Mouse (Mus musculus) embryonic facial prominence, embryonic 11.5 days (tissue): ENCODE data around the gene Tbl3. TPM values are rescaled to one million over a fixed set of nuclear protein-coding genes. Genes with fewer than 3 reads are reported as not detected.

ENCODE experiments used
- ATAC-seq: fragments of 200-750 bp; cut with Nextera tagmentation; replicated peaks from 2 replicates; pipeline ENCODE4 v1.8.0; 2017; ENCODE audit warnings: low read depth; ENCODE audit not compliant: insufficient number of reproducible peaks, low FRiP score, low TSS enrichment
- DNase-seq: peaks from one replicate; pipeline ENCODE4 v3.0.0-alpha.2; 2015; ENCODE audit warnings: low spot score
- H3K27ac ChIP-seq: fragments of 300-500 bp; sonication (generic); replicated peaks from 2 replicates; pipeline ENCODE4 v1.5.1; 2014; ENCODE audit warnings: mild to moderate bottlenecking, low read depth, low read length, control low read depth
- H3K27me3 ChIP-seq: fragments of 300-500 bp; sonication (generic); 2 replicates; pipeline ENCODE4 v1.6.1; 2014; ENCODE audit warnings: mild to moderate bottlenecking, low read length, moderate library complexity, mixed read lengths; ENCODE audit not compliant: control insufficient read depth, insufficient read depth
- H3K36me3 ChIP-seq: fragments of 300-500 bp; sonication (generic); replicated peaks from 2 replicates; pipeline ENCODE4 v1.6.1; 2014; ENCODE audit warnings: low read depth, mild to moderate bottlenecking, low read length, moderate library complexity, mixed read lengths; ENCODE audit not compliant: control insufficient read depth, insufficient read depth
- H3K4me1 ChIP-seq: fragments of 300-500 bp; sonication (generic); 2 replicates; pipeline ENCODE4 v1.6.1; 2014; ENCODE audit warnings: low read length, mixed read lengths; ENCODE audit not compliant: control insufficient read depth, insufficient read depth
- H3K4me2 ChIP-seq: fragments of 300-500 bp; sonication (generic); 2 replicates; pipeline ENCODE4 v1.6.1; 2014; ENCODE audit warnings: low read depth, mild to moderate bottlenecking, control low read depth, low read length, moderate library complexity
- H3K4me3 ChIP-seq: fragments of 300-500 bp; sonication (generic); 2 replicates; pipeline ENCODE4 v1.5.1; 2014; ENCODE audit warnings: low read depth, low read length, control low read depth
- H3K9ac ChIP-seq: fragments of 300-500 bp; sonication (generic); replicated peaks from 2 replicates; pipeline ENCODE4 v1.6.1; 2014; ENCODE audit warnings: mild to moderate bottlenecking, control low read depth, low read length
- H3K9me3 ChIP-seq: fragments of 300-500 bp; sonication (generic); replicated peaks from 2 replicates; pipeline ENCODE4 v1.6.1; 2016; ENCODE audit warnings: mild to moderate bottlenecking, low read length, inconsistent platforms, mixed read lengths; ENCODE audit not compliant: control insufficient read depth
- WGBS: fragments of 180-500 bp; shearing (Covaris S2); extraction: QIAGEN DNeasy Blood & Tissue Kit; methylation state at CpG from one replicate; pipeline ENCODE4 v1.1.7; 2014; 5-methylcytosine and 5-hydroxymethylcytosine counted together
- polyA plus RNA-seq: library from polyadenylated mRNA; unstranded; fragments of >200 nt; fragmentation: Nextera tagmentation; extraction: Ambion mirVana; gene quantifications from 2 replicates; pipeline ENCODE4 v1.2.1, GENCODE M21; 2014

Gene Tbl3
- polyA plus RNA-seq, 1 experiment from 2014 or later: 102 TPM

DNA sequence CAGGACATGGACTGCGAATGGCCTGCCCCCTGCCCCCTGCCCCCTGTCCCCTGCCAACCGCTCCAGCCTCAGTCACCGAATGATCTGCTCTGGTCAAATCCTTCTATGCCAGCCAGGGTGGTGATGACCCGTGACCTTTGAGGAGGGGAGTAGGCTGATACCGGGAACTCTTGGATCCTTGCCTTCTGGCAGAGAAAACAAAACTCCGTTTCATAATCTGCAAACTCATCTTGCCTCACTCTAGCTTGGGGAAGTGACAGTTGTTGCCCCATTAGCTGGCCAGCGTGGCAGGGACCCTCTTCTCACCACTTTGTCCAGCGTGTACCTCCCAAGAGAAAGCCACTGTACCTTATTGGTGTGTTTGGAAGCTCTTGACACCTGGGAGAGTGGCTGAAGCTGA is 34.8 kb upstream of the Tbl3 start:
- Histone ChIP-seq H3K4me1 (peaks cover 2% of the 10 kb centered on the region; the same call in 1 of the 2 replicates), H3K4me3 (no peak overlapping the region), H3K9ac (no peak overlapping the region), H3K27ac (no peak overlapping the region), H3K4me2 (no peak overlapping the region), H3K36me3 (no peaks in the 10 kb centered on the region), H3K9me3 (no peaks in the 10 kb centered on the region), H3K27me3 (no peaks in the 10 kb centered on the region)
- ATAC-seq (no peak), DNase-seq (no peak)
- WGBS: 79% methylated on average over 8 of the region's 8 CpGs

DNA sequence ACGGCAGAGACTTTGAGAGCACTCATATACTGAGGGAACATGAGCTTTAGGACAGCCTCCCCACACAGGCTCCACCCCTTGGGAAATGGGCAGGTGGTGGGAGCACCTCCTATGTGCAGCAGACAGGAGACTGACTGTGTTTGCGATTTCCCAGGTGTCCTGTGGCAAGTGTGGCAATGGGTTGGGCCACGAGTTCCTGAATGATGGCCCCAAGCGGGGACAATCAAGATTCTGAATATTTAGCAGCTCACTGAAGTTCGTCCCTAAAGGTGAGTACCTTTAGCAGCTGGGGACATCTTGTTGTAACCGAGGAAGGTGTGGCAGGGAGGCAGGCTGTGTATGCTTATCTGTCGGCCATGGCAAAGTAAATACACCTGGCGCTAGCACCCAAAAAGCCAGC is 32.5 kb upstream of the Tbl3 start:
- DNase-seq (no peak), ATAC-seq (no peak)
- no peak overlapping the region for H3K9ac ChIP-seq
- H3K4me3 ChIP-seq: no peak overlapping the region
- no peaks in the 10 kb centered on the region for H3K27me3 ChIP-seq
- H3K9me3 ChIP-seq: no peaks in the 10 kb centered on the region
- H3K4me1 ChIP-seq: no peaks in the 10 kb centered on the region
- H3K27ac ChIP-seq: no peak overlapping the region
- 89% methylated on average over 8 of the region's 8 CpGs for WGBS
- no peak overlapping the region for H3K4me2 ChIP-seq
- no peaks in the 10 kb centered on the region for H3K36me3 ChIP-seq

DNA sequence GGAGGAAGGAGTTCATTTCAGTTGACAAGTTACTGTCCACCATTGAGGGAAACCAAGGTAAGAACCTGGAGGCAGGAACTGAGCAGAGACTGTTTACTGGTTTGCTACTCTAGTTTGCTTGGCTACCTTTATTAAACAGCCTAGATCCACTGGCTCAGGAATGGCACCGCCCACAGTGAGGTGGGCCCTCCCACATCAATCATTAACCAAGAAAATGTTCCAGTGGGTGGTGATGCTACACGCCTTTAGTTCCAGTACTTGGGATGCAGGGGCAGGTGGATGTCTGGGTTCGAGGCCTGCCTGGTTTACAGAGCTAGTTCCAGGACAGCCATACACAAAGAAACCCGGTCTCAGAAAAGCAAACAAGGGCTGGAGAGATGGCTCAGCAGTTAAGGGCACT is 30.8 kb upstream of the Tbl3 start:
- Histone ChIP-seq H3K27ac (no peak overlapping the region), H3K27me3 (no peaks in the 10 kb centered on the region), H3K4me1 (no peaks in the 10 kb centered on the region), H3K36me3 (no peaks in the 10 kb centered on the region), H3K9ac (no peak overlapping the region), H3K4me3 (no peak overlapping the region), H3K4me2 (no peak overlapping the region), H3K9me3 (no peaks in the 10 kb centered on the region)
- no peak for ATAC-seq
- no peak for DNase-seq
- 89% methylated on average over 4 of the region's 4 CpGs for WGBS

DNA sequence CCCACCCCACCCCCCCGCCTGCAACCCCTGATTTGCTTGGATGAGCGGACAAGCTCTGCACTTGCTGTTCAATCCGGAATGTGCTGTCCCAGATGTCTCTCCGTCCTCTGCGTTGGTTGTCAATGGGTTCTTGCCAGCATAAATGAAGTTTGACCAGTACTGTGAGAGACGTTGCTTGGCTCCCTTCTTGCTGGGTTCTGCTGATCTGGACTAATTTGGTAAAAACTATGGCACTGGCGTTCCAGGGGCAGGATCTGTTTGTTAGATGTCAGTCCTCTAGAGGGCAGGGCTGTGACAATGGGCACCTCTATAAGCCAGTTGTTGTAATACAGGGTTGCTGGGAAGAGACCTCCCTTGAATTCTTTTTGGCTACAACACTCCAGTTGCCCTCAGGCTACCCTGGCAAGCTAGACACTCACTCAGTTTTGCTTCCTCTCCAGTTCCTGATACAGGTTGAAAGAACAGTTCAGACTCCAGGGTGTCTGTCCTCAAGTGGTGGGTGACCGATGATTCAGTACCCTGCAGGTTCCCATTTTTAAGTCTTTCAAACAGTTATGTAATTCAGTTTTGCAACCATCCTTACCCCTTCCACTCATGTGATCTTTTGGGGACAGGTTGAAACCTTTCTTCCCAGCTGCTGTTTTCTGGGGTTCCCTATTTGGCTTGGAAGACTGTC is 29.8 kb upstream of the Tbl3 start:
- no peaks in the 10 kb centered on the region for H3K4me1 ChIP-seq
- no peak for ATAC-seq
- no peaks in the 10 kb centered on the region for H3K36me3 ChIP-seq
- no peak overlapping the region for H3K27ac ChIP-seq
- peak overlapping the region; percentile 73 for H3K4me2 ChIP-seq
- WGBS: 27% methylated on average over 8 of the region's 8 CpGs
- H3K9me3 ChIP-seq: no peaks in the 10 kb centered on the region
- H3K27me3 ChIP-seq: no peaks in the 10 kb centered on the region
- peak overlapping the region; percentile 59 for H3K4me3 ChIP-seq
- peak; percentile 6 for DNase-seq
- H3K9ac ChIP-seq: no peak overlapping the region

DNA sequence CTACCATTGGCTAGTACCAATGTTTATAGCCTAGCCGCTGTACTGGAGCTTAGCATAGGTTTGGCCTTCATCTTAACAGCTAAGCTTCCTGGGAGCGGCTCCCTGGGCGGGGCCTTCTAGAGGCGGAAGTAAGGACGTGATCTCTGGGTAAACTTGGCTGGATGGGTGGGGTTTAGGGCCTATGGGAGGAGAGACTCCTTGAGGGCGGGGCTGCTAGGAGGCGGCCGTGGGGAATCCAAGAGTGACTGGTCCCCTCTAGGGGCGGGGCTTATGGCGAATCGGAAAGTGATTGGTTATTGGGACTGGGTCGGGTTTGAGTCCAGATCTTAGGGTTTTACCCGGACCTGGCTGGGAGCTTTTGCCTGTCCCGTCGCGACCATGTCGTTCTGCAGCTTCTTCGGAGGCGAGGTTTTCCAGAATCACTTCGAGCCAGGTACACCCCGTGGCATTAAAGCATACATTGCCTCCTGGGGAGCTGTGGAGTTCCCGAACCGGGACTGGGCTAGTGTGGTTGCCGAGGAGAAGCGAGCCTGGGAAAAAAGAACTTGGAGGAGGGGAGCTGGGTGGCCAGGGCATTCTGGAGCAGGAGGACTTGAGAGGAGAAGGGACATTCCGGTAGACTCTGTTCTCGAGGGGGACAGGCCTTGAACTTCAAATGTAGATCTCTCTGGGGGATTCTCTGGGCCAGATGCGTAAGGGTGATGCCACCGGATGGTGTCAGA is 29.0 kb upstream of the Tbl3 start, which contains the start of gene Msrb1:
TSS of gene Msrb1 (plus strand) at position 313 of the 722 bp plus-strand sequence.
- Histone ChIP-seq H3K4me2 (peak within 1 kb of the TSS; percentile 73), H3K4me3 (peak within 1 kb of the TSS; percentile 59), H3K4me1 (no peaks in the 10 kb centered on the region), H3K9me3 (no peaks in the 10 kb centered on the region), H3K27me3 (no peaks in the 10 kb centered on the region), H3K36me3 (no peaks in the 10 kb centered on the region), H3K9ac (peak within 1 kb of the TSS; percentile 64), H3K27ac (no peak within 1 kb of the TSS; the same call in 1 of the 2 replicates)
- DNase-seq: peak; percentile 99
- peak; percentile 93 for ATAC-seq
- WGBS: 1% methylated on average over 29 of the region's 29 CpGs

GRCm38 (mm10) chr17:24735446-24735845 is 28.0 kb upstream of the Tbl3 start:
- WGBS: 84% methylated on average over 7 of the region's 7 CpGs
- Histone ChIP-seq H3K27ac (no peak overlapping the region), H3K36me3 (no peaks in the 10 kb centered on the region), H3K4me1 (no peaks in the 10 kb centered on the region), H3K4me2 (no peak overlapping the region), H3K9ac (no peak overlapping the region), H3K27me3 (no peaks in the 10 kb centered on the region), H3K9me3 (no peaks in the 10 kb centered on the region), H3K4me3 (no peak overlapping the region)
- ATAC-seq (no peak), DNase-seq (no peak)

GRCm38 (mm10) chr17:24734513-24734912 is 27.1 kb upstream of the Tbl3 start:
- H3K4me2 ChIP-seq: no peak overlapping the region
- no peak overlapping the region for H3K4me3 ChIP-seq
- no peak overlapping the region for H3K27ac ChIP-seq
- no peak for ATAC-seq
- H3K9ac ChIP-seq: no peak overlapping the region
- H3K9me3 ChIP-seq: no peaks in the 10 kb centered on the region
- DNase-seq: no peak
- no peaks in the 10 kb centered on the region for H3K4me1 ChIP-seq
- WGBS: 77% methylated on average over 1 of the region's 1 CpGs
- H3K36me3 ChIP-seq: no peaks in the 10 kb centered on the region
- no peaks in the 10 kb centered on the region for H3K27me3 ChIP-seq

GRCm38 (mm10) chr17:24733434-24734050 is 26.1 kb upstream of the Tbl3 start:
- 92% methylated on average over 21 of the region's 21 CpGs for WGBS
- H3K36me3 ChIP-seq: no peaks in the 10 kb centered on the region
- no peaks in the 10 kb centered on the region for H3K27me3 ChIP-seq
- DNase-seq (no peak), ATAC-seq (no peak)
- H3K9me3 ChIP-seq: no peaks in the 10 kb centered on the region
- H3K4me3 ChIP-seq: no peak overlapping the region
- no peak overlapping the region for H3K9ac ChIP-seq
- no peak overlapping the region for H3K27ac ChIP-seq
- H3K4me2 ChIP-seq: no peak overlapping the region
- H3K4me1 ChIP-seq: no peaks in the 10 kb centered on the region
